Mouse (Mus musculus) layer of hippocampus, adult 9-10 months (tissue): ENCODE measurements around the gene Slc2a13.

Source experiments
- DNase-seq: peaks from one replicate; pipeline ENCODE4 v3.0.0; 2022; ENCODE audit warnings: low spot score

The Slc2a13 gene

GRCm38 (mm10) chr15:91263926-91264325 lies 309.1 kb downstream of the Slc2a13 start:
- DNase-seq, result no peak

- DNase-seq, result no peak
These were observed 312.5 kb downstream of the Slc2a13 start for GRCm38 (mm10) chr15:91260578-91260977.

GRCm38 (mm10) chr15:91257140-91257539 lies 315.9 kb downstream of the Slc2a13 start:
- DNase-seq, result no peak

- no peak for DNase-seq
These were observed 317.8 kb downstream of the Slc2a13 start for GRCm38 (mm10) chr15:91255308-91255707.

- no peak for DNase-seq
These were observed 320.1 kb downstream of the Slc2a13 start for GRCm38 (mm10) chr15:91252956-91253355.

GRCm38 (mm10) chr15:91251544-91252408 lies 321.3 kb downstream of the Slc2a13 start:
- no peak for DNase-seq

- DNase-seq, result no peak
These were observed 322.2 kb downstream of the Slc2a13 start for GRCm38 (mm10) chr15:91250815-91251214.

- DNase-seq, result no peak
These were observed 332.3 kb downstream of the Slc2a13 start for GRCm38 (mm10) chr15:91240683-91241335.

GRCm38 (mm10) chr15:91237294-91237693 lies 335.8 kb downstream of the Slc2a13 start:
- no peak for DNase-seq
